Mouse (Mus musculus): Measurements from ENCODE around the gene Crtac1. TPM values are rescaled to one million over a fixed set of nuclear protein-coding genes. Genes with fewer than 3 reads are reported as not detected.

Crtac1 gene
- polyA plus RNA-seq, 1 experiment from 2014 or later = 1.2 TPM

DNA sequence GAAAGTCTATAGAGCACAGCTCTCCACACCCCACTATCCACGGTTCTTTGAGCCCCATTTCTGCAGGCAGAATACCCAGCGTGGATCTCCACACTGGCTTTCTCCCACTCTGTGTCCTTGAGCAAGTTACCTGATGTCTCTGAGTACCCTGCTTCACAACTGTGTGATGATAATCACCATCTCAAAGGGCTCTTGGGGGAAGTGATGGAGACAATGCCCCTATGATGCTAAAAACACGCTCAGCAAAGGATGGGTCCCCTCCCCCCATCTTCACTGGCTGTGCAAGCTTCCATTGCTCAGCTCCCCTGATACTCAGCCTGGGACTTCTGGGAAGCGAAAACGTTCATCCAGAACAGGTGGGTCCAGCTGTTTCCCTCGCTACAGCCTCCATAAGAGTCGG lies 73.2 kb downstream of the Crtac1 start:
- DNase-seq (ENCODE audit: low spot score) = no peak
- H3K27me3 ChIP-seq (ENCODE audit: low read depth, poor library complexity, severe bottlenecking) = no peaks in the 10 kb centered on the region
- no peaks in the 10 kb centered on the region for H3K9me3 ChIP-seq (replicated peaks)
- peaks cover 19% of the 10 kb centered on the region; the same call in 1 of the 2 replicates for H3K4me1 ChIP-seq
- no peak overlapping the region for H3K27ac ChIP-seq
- H3K36me3 ChIP-seq = no peaks in the 10 kb centered on the region
- 73% methylated on average over 7 of the region's 7 CpGs for WGBS
- no peak overlapping the region for H3K4me3 ChIP-seq

DNA sequence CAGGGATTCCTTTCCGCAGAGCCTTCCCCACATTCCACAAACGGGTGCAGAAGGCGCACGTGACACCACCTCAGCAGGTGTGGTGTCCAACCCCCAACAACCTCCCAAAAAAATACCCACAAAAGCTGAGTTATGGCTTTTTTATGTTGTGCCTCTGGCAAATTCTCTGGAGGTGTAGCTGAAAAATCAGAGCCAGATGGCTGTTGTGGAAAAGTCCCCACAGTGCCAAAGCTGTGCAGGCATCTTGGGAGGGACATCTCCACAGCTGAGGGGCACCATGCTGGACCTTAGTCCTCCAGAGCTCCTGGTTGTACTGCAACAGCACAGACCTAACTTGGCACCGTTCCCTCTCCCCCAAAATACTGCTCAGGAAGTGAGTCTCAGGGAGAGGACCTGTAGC lies 74.7 kb downstream of the Crtac1 start:
- WGBS = 83% methylated on average over 5 of the region's 5 CpGs

DNA sequence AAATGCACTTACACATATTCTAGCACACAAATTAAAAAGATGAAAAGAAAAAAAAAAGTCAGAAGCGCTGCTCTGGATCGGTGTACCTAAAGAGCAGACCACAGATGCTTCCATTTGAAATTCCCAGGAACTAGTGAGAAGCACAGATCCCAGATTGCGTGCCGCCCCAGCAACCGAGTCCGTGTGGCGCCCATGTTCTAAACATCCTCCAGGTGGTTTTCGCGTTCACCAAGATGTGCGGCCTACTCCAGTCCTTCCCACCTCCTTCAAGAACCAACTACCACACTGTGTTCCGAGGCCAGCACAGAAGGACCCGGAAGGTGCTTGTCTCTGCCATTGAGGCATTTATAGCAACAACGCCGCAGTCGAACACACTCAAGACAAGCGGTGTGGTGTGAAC lies 76.1 kb downstream of the Crtac1 start:
- no peak overlapping the region for H3K27ac ChIP-seq
- 94% methylated on average over 16 of the region's 16 CpGs for WGBS
- peaks cover 17% of the 10 kb centered on the region; the same call in 1 of the 2 replicates for H3K4me1 ChIP-seq
- no peak overlapping the region for H3K4me3 ChIP-seq
- no peaks in the 10 kb centered on the region for H3K9me3 ChIP-seq (replicated peaks)
- no peak for DNase-seq (ENCODE audit: low spot score)
- no peaks in the 10 kb centered on the region for H3K36me3 ChIP-seq
- H3K27me3 ChIP-seq (ENCODE audit: low read depth, poor library complexity, severe bottlenecking) = no peaks in the 10 kb centered on the region

More for the DNA sequence above, 74.7 kb downstream of the Crtac1 start:
- Histone ChIP-seq H3K27me3 (ENCODE audit: low read depth, poor library complexity, severe bottlenecking) (no peaks in the 10 kb centered on the region), H3K9me3 (replicated peaks) (no peaks in the 10 kb centered on the region), H3K27ac (no peak overlapping the region), H3K4me1 (peaks cover 17% of the 10 kb centered on the region; the same call in 1 of the 2 replicates), H3K36me3 (no peaks in the 10 kb centered on the region), H3K4me3 (no peak overlapping the region)
- DNase-seq (ENCODE audit: low spot score) = no peak

DNA sequence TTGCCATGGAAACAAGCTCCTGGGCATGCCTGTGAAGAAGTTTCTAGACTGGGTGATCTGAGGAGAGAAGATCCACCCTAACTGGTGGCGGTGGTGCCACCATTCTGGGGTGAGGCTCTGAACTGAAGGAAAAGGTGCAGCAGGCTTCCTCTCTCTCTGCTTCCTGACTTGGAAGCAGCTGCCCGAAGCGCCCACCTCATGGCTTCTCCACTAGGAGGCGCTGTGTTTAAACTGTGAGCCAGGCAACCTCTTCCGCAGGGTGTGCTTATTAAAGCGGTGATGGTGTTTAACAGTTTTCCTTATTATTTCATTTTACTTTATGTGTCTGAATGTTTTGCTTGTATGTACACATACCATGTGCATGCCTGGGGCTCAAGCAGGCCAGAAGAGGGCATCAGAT lies 90.4 kb downstream of the Crtac1 start:
- WGBS = 48% methylated on average over 6 of the region's 6 CpGs
- Histone ChIP-seq H3K27ac (no peak overlapping the region), H3K4me3 (no peak overlapping the region), H3K9me3 (replicated peaks) (no peaks in the 10 kb centered on the region), H3K36me3 (no peaks in the 10 kb centered on the region), H3K27me3 (ENCODE audit: low read depth, poor library complexity, severe bottlenecking) (no peaks in the 10 kb centered on the region), H3K4me1 (no peaks in the 10 kb centered on the region)
- DNase-seq (ENCODE audit: low spot score) = peak; percentile 55

DNA sequence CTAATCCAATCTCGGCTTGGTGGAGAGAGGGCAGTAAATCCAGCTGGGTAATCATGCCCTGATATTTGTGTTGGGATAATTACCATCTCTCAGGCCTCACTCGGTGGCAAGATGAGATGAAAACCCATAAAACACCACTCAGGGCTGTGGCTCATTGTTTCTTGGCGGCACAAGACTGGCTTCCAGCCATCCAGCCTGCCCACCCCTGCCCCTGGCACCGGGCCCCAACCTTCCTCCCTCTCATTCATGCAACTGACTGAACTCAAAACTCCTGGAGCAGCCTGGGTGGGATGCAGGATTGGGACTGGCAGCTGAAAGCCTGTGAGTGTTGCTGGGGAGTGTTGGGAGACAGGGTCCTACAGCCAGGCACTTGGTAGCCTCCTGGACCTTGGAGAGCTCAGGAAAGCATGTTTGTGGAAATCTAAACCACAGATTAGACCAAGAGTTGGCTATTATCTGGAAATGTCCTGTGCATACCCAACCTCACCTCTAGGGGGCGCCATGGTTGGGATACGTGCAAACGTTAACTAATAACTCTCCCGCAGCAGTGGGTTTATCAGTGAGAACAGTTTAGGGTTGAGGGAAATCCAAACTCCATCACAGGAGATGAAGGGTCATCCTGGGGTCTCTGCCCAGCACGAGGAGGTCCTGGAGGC lies 99.4 kb downstream of the Crtac1 start:
- Histone ChIP-seq H3K4me1 (no peaks in the 10 kb centered on the region), H3K4me3 (no peak overlapping the region), H3K27ac (no peak overlapping the region), H3K36me3 (no peaks in the 10 kb centered on the region), H3K9me3 (replicated peaks) (no peaks in the 10 kb centered on the region), H3K27me3 (ENCODE audit: low read depth, poor library complexity, severe bottlenecking) (no peaks in the 10 kb centered on the region)
- DNase-seq (ENCODE audit: low spot score) = no peak
- 58% methylated on average over 9 of the region's 9 CpGs for WGBS

DNA sequence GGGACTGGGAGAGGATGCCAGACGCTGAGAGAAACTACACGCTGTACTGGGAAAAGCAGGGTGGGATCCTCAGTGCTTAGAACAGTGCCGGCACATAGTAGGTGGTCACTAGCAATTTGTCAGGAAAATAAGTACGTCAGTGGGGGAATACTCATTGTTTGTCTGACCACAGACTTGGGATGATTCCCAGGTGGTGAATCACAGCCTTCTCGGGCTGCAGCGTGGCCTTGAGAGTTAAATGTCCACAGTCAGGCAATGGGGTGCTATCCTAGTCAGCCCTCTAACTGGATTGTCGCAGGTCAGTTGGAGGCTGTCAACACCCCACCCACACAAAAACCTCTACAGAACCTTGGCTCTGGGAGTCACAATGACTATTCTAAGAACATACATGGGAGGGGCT lies 100.1 kb downstream of the Crtac1 start:
- no peak for DNase-seq (ENCODE audit: low spot score)
- Histone ChIP-seq H3K27ac (no peak overlapping the region), H3K4me1 (no peaks in the 10 kb centered on the region), H3K4me3 (no peak overlapping the region), H3K9me3 (replicated peaks) (no peaks in the 10 kb centered on the region), H3K36me3 (no peaks in the 10 kb centered on the region), H3K27me3 (ENCODE audit: low read depth, poor library complexity, severe bottlenecking) (no peaks in the 10 kb centered on the region)
- WGBS = 90% methylated on average over 7 of the region's 7 CpGs

DNA sequence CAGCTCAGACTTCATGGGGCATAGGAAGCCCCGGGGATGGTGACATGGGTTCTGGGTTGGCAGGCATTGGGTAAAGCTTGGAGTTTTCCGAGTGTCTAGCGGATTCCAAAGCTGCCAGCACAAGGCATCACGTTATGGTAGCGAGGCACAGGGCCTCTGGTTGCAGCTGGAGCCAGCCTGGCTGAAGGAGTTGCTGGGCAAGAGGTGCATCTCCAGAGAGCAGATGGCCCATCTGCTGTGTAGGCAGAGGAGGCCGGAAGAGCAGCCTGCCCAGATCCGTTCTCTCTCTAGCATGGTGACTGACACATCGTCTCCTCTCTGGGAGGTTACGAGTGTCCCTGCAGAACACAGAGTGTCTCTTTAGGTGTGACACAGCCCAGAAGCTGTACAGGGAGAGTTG lies 103.4 kb downstream of the Crtac1 start:
- no peak for DNase-seq (ENCODE audit: low spot score)
- Histone ChIP-seq H3K27ac (no peak overlapping the region), H3K4me3 (no peak overlapping the region), H3K27me3 (ENCODE audit: low read depth, poor library complexity, severe bottlenecking) (no peaks in the 10 kb centered on the region), H3K36me3 (no peaks in the 10 kb centered on the region), H3K9me3 (replicated peaks) (no peaks in the 10 kb centered on the region), H3K4me1 (no peaks in the 10 kb centered on the region)
- 83% methylated on average over 9 of the region's 9 CpGs for WGBS

DNA sequence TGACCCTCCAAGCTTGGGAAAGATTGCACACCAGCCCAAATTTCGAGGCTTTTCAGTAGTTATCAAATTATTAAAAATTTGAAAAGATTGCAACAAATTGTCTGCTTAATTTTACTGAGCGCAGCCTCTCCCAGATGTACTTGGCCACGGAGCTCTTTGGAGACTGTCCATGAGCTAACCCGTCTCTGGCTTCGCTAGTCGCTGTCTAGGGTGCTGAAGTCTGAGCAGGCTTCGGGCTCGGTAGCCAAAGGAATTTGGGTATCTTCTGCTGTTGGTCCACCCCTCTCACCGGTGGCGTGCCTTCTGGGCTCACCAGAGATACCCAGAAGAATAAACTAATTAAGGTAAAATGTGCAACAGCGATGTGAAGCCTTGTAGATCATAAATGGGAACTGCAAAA lies 105.7 kb downstream of the Crtac1 start:
- Histone ChIP-seq H3K27ac (no peak overlapping the region), H3K9me3 (replicated peaks) (no peaks in the 10 kb centered on the region), H3K4me1 (no peaks in the 10 kb centered on the region), H3K4me3 (no peak overlapping the region), H3K27me3 (ENCODE audit: low read depth, poor library complexity, severe bottlenecking) (no peaks in the 10 kb centered on the region; the same call in 1 of the 2 replicates), H3K36me3 (no peaks in the 10 kb centered on the region)
- WGBS = 6% methylated on average over 11 of the region's 11 CpGs
- peak; percentile 84 for DNase-seq (ENCODE audit: low spot score)

DNA sequence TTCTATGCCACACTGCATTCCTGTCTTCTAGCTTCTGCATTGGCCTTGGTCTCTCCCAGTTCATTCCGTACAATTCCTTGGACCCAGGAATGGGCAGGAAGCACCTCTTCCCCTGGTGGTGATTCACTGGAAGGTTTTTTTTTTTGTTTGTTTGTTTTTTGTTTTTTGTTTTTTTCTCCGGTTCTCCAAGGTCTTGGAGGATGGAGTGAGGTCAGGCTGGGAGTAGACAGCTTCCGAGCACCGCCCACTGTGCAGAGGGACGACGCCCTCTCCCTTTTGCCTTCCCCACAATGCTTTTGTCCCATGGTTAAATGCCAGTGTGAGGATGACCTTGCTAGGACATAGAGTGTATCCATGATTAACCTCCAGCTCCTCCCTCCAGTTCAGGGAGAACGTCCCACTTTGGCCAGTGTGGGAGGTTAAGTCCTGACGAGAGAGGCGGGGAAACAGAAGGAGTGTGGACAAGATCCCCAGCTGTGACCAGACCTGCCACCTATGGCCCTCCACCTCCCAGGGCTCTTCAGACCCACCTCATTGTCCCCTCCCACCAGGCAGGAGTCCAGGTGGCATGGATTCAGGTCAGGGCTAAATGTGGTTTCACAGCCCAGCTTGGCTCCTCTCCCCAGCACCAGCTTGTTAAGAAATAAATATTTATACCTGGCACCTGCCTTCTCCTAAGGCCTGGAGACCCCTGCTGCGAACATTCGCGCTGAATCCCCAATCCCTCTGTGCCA lies 109.1 kb downstream of the Crtac1 start:
- Histone ChIP-seq H3K36me3 (no peaks in the 10 kb centered on the region), H3K4me1 (no peaks in the 10 kb centered on the region), H3K9me3 (replicated peaks) (no peaks in the 10 kb centered on the region), H3K27ac (no peak overlapping the region), H3K27me3 (ENCODE audit: low read depth, poor library complexity, severe bottlenecking) (peaks cover 13% of the 10 kb centered on the region), H3K4me3 (no peak overlapping the region)
- no peak for DNase-seq (ENCODE audit: low spot score)
- WGBS = 66% methylated on average over 12 of the region's 12 CpGs

DNA sequence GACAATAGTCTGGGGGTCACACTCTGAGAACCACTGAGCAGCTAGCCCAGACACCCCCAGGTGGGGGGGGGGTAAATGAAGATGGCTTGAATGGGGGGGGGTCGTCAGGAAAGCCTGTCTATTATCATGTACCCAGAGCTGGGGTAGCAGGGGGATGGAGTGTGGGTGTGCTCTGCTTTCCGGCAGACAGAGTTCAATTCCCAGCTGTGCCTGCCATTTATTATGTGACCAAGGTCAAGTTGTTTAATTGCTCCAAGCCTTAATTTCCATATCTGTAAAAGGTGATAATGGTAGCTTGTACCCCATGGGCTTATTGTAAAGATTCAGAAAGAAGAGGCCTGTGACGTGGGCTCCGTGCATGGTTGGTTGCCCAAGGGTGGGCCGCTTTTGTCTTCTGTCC lies 109.6 kb downstream of the Crtac1 start:
- Histone ChIP-seq H3K27ac (no peak overlapping the region), H3K36me3 (no peaks in the 10 kb centered on the region), H3K4me3 (no peak overlapping the region), H3K9me3 (replicated peaks) (no peaks in the 10 kb centered on the region), H3K4me1 (0 out of 2 replicates have a peak, but pooled peaks cover under 1% of the 10 kb centered on the region), H3K27me3 (ENCODE audit: low read depth, poor library complexity, severe bottlenecking) (peaks cover 18% of the 10 kb centered on the region)
- WGBS = 67% methylated on average over 5 of the region's 5 CpGs
- no peak for DNase-seq (ENCODE audit: low spot score)

DNA sequence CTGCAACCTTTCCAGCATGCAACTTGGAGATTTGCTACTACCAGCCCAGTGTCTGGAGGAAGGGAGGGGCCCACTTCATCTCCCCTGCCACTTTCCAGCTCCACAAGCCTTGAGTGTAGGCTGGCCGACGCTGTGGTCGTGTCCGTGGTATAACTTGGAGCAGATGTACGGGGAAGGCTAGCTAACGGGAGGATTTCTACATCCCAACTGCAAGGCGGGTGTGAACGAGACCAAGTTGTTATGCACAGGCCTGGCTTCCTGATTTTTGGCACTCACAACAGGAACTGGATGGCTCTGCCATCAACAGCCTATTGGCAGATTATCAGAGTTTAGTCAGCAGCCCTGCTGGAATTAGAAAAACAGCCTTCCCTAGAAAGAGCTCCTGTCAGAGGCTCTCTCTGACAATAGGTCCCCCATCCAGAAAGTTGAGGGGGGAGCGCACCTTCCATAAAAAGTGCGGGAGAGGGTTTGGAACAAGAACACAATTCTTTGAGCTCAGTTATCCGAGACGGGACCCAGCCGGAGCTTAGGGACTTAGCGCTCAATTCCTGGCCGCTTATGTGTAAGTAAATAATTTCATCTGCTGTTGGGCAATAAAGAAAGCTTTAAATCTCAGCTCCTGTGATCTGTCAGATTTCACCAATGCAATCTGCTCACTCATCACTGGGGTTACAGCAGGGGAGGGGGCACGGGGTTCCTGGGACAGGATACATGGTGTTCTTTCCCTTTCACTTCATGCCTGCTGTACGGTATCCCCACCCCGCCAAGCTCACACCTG lies 113.7 kb downstream of the Crtac1 start:
- Histone ChIP-seq H3K9me3 (replicated peaks) (no peaks in the 10 kb centered on the region), H3K4me1 (peaks cover 14% of the 10 kb centered on the region), H3K4me3 (no peak overlapping the region), H3K27me3 (ENCODE audit: low read depth, poor library complexity, severe bottlenecking) (peaks cover 23% of the 10 kb centered on the region), H3K36me3 (no peaks in the 10 kb centered on the region), H3K27ac (no peak overlapping the region)
- DNase-seq (ENCODE audit: low spot score) = no peak
- WGBS = 56% methylated on average over 18 of the region's 18 CpGs

DNA sequence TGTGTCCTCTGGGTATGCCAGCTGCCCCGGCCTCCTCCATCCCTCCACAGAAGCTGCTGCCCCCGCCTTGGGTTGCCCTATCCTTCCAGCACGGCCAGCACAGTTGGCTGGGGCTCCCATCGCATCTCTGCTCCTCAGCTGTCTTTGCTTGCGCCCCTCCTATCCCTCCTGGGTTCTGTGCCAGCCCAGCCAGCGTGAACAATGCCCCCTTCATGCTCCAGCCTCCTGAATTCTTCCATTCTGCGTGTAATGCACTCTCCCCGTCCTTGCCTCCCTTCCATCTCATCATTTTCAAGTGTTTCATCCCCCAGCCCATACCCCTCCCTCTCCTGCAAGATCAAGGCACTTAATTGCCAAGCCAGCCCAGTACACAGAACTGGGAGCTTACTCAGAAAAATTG lies 114.6 kb downstream of the Crtac1 start:
- 78% methylated on average over 8 of the region's 8 CpGs for WGBS
- Histone ChIP-seq H3K4me3 (no peak overlapping the region), H3K4me1 (peaks cover 14% of the 10 kb centered on the region), H3K27ac (no peak overlapping the region), H3K27me3 (ENCODE audit: low read depth, poor library complexity, severe bottlenecking) (peaks cover 23% of the 10 kb centered on the region), H3K9me3 (replicated peaks) (no peaks in the 10 kb centered on the region), H3K36me3 (no peaks in the 10 kb centered on the region)
- no peak for DNase-seq (ENCODE audit: low spot score)

DNA sequence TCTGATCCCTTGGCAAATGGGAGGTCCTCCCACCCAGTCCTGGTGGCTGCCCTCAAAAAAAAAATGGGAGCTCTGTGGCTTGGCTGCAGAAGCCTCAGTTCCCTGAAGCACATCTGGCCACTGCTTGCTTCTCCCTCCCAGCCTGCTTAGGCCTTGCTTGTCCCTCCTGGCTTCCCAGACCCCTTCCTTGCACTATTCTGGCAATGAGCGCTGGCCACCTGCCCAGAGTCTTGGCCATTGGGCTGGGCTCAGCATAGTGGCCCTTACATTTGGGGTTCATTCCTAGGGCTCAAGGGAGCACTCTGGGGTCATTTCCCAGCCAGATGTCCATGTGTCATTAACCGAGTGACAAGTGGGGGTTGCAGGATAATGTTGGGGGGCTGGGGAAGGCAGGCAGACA lies 115.1 kb downstream of the Crtac1 start:
- Histone ChIP-seq H3K27me3 (ENCODE audit: low read depth, poor library complexity, severe bottlenecking) (peaks cover 23% of the 10 kb centered on the region), H3K4me1 (peaks cover 14% of the 10 kb centered on the region), H3K9me3 (replicated peaks) (no peaks in the 10 kb centered on the region), H3K36me3 (no peaks in the 10 kb centered on the region), H3K4me3 (no peak overlapping the region), H3K27ac (no peak overlapping the region)
- WGBS = 89% methylated on average over 2 of the region's 2 CpGs
- DNase-seq (ENCODE audit: low spot score) = no peak

All from limb, embryonic 10.5 days (tissue).